Mouse (Mus musculus): ENCODE measurements around the gene Pnpla8. TPM values are rescaled to one million over a fixed set of nuclear protein-coding genes. Genes with fewer than 3 reads are reported as not detected.
"Not testable (repeated sequence)": the region's sequence is repeated elsewhere in the genome, so short reads cannot be mapped to it uniquely, and the experiment has no call there.

Pnpla8 gene
- total RNA-seq (2021): 10 to 100 TPM; 72.9 to 80.3 TPM

GRCm38 (mm10) chr12:44221070-44221469 lies at the start of gene Pnpla8:
TSS of gene Pnpla8 (plus strand) at chr12:44221370.
- not testable (repeated sequence) for DNase-seq

DNA sequence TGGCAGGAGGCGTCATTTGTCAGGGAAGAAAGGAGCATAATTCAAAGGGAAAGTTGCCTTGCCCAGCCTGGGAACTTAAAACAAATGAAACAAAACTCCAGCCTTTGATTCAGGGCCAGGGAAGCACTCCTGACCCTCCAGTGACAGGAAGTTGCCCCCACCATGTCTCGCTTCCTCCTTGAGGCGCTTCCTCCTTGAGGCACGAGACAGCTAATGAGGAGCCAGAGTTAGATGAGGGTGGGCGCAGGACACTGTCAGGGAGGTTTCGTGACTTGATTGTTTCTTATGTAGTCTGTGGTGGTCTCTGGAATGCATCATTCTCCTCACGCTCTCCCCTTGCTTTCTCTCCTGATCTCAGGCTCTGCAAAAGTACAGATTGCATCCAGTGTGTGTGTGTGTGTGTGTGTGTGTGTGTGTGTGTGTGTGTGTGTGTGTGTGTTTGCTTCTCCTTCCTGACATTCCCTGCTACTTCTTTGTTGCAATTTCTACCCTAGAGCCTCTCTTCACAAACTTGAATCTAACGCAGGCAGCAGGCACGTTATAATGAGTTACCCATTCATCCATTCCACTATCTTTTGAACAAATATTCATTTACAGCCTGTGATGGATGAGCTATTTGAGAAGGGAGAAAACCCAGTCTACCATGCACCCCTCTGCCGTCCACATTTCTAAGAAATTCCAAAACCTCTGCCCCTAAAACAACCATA lies 44.7 kb upstream of the Pnpla8 start:
- DNase-seq: no peak

DNA sequence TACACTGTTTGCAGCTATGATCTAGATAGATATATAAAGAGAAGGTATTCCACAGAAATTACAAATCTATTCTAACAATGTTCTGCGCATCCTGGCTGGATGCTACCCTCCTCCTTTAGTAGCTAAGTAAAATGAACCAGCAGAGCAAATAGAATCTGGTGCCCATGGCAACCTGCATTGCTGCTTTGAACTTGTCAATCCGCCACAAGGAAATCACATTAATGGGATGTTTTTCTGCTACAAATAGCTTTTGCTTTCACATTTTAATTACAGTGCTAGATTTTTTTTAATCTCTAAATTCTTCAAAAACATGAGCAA lies 44.2 kb upstream of the Pnpla8 start:
- no peak for DNase-seq

DNA sequence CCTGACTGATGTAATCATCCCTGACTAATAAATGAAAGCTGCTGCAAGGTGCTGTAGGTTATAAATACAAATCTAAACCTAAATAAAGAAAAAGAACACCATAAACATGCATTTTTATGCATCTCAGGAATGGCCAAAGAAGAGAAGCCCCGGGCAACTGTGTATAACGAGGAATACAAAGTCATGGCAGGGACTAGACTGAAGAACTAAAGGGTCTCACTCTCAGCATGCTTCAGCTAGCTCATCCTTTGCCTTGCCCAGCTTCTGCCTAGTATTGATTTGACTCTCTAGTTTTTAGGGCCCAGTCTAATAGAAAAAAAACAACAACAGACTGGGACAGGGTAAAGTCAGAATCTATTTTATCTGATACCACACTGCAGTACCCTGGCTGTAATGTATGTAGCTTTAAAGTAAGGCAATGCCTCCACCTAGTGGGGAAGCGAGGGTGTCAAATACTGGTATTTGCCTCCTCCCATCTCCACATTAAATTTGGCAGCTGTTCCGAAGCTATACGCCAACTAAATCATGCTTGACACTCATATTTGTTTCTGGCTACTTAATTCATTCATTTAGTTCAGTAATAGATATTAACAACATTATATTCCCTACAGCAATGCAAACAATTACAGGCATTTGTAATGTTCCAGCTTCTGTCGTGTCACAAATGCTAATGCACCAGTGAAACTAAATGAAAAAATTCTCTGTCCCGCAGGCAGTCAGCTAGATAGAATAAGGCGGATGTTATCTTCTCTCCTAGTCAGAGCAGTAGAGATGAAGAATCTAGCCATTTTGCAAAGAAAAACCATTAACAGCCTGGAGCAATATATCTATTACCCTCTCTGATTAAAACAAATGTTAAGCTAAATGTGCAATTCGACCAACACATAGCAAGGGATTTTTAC lies 39.8 kb upstream of the Pnpla8 start:
- peak; percentile 41 for DNase-seq

- no peak for DNase-seq
Observed at GRCm38 (mm10) chr12:44197873-44198525, 23.2 kb upstream of the Pnpla8 start.

DNA sequence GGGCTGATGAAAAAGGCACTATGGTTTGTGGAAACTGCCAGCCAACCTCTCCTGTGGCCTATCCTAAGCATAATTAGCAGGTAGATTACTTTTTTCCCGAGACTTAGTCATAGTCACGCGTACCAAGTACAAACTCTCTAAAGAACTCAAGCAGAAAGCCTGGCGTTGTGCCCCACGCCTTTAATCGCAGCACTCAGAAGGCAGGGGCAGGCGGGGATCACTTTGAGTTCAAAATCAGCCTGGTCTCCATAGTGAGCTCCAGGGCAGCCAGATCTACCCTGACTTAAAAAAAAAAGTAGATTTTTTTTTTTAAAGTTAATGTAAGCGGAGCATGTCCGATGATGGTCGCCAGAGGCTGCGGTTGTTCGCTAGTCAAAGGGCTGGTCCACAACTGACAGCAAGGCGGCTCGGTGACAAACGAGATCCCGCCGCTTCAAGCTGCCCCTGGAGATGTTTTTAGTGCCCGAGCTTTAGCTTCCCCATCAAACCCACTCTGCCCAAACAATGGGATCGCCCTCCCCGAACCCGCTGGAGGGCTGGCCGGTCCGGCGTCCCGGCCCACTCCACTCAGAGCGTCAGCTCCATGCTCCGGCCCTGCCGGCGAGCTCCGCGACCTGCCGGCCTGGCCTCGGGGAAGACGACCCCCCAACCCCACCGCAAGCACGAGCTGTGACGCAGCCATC lies 11.9 kb upstream of the Pnpla8 start:
- DNase-seq: peak; percentile 47

DNA sequence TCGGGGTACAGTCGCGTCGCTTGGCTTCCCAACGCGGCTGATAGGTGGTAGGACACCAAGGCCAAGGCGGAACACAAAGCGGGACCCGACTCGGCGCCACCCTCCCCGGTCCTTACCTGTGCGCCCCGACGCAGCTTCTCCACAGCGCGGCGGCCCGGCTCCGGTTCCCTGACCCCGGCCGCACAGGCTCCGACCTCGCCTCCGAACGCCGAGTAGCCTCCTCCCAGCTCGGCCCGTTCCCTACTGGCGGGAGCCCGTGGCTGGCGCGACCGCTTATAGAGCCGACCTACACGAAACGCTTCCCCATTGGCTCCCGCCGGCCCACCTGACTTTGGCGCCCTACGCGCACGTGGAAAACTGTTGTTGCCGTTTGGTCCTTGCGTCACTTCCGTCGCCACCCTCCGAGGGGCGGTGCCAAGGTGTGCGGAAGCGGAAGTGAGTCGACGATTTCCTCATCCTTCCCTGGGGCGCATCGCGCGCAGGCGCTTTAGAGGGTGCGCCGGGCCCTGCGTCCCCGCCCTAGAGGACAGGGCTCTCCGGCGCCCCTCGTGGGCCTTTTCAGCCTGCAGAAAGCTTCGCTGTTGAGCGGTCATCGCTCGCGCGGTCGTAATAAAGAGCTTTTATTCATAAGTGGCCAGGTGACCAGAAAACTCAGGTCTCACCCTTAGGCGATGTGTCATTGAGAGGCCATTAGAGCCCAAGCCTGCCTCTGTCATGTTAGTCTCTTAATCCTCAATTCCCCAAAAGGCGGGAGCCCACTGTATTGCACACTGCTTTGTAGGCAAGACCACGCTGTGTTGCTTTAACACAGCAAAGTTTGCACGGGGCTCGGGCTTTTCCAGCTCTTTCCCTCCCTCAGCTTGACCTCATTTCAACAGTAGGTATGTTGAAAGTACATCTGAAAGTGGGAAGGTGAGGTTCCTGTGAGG lies 11.1 kb upstream of the Pnpla8 start, which contains the start of gene Dnajb9:
Dnajb9 (minus strand) TSS at position 503 of the 929 bp plus-strand sequence.
- DNase-seq: peak; percentile 100

DNA sequence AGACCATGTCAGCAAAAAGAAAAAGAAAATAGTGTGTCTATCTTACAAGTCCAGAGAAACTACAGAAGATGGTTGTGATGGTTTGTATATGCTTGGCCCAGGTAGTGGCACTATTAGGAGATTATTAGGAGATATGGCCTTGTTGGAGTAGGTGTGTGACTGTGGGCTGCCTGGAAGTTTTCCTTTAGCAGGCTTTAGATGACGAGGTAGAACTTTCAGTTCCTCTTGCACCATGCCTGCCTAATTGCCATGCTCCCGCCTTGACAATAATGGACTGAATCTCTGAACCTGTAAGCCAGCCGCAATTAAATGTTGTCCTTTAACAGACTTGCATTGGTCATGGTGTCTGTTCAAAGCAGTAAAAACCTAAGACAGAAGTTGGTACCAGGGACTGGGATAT lies 9.6 kb upstream of the Pnpla8 start:
- DNase-seq: no peak

DNA sequence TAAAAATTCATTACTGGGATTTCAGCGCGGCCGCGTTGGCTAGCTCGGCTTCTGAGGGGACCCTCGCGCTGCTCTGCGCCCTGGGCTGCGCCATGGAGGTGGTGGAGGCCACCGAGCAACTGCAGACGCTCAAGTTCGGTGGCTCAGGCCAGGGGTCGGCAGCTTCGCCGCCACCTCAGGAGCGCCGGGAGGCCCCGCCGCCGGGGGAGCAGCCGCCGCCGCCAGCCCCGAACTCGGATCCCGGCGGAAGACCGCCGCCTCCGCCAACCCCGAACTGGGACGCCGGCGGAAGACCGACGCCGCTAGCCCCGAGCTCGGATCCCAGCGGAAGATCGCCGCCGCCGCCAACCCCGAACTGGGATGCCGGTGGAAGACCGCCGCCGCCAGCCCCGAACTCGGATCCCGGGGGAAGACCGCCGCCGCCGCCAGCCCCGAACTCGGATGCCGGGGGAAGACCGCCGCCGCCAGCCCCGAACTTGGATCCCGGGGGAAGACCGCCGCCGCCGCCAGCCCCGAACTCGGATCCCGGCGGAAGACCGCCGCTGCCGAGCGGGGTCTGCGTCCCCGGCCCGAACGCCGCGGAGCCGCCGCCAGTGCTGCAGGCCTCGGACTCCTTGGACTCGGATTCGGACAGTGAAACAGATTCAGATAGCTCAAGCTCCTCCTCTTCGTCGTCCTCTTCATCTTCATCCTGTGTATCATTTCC lies 634 bp downstream of the Pnpla8 start:
- peak; percentile 38 for DNase-seq

GRCm38 (mm10) chr12:44223044-44223443 lies 1.9 kb downstream of the Pnpla8 start:
- DNase-seq: no peak

- no peak for DNase-seq
Observed at GRCm38 (mm10) chr12:44224650-44225049, 3.5 kb downstream of the Pnpla8 start.

DNA sequence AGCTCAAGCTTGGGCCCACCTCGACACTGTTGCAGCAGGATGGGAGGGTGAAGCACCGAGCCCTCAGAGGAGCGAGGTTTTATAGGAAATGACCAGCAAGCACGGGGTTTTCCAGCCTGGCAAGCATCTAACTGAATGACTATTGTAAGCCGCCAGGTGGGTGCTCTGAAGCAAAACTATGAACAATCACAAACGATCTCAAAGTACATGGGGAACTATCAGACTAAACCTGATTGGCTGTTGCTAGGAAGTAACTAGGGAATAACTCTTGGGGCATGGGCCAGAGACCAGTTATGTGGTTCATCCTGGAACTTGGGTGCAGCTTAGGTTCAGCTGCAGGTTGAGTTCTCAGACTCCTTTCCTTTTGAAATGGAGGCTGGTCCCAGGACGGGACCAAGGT lies 19.9 kb downstream of the Pnpla8 start:
- no peak for DNase-seq

DNA sequence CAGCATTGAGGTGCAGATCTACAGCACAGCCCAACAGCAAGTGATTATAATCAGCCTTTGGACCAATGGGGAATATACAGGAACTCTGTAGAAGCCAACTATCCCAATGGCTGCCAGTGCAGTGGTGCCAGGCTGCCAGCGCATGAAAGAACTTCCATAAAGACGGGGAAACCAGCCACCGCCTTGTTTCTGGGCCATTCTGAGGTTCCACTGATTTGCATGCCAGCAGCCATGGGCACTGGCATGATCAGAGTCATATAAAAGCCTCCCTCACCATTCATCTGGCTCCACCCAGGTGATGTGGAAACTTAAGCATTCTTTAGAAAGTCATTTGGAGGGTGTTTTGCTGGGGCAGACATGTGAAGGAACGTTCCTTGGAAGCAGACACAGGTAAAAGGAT lies 21.2 kb downstream of the Pnpla8 start:
- no peak for DNase-seq

- no peak for DNase-seq
Observed at GRCm38 (mm10) chr12:44245739-44246138, 24.6 kb downstream of the Pnpla8 start.

- peak; percentile 16 for DNase-seq
Observed at GRCm38 (mm10) chr12:44248309-44248977, 27.3 kb downstream of the Pnpla8 start.

DNA sequence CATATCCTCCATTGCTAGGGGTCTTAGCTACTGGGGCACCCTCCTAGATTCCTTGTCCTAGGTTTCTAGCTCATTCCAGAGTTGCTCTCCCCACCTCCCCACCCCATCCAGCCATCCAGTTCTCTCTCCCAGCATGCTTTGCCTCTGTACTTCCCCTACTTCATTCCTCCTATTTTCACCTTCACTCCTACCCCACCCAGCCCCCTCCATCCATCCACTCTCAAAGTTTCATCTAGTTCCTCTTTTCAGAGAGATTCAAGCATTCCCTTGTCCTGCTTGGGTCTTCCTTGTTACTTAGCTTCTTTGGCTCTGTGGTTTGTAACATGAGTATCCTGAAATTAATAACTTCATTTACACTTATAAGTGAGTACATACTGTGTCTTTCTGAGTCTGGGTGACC lies 41.4 kb downstream of the Pnpla8 start:
- DNase-seq: no peak

DNA sequence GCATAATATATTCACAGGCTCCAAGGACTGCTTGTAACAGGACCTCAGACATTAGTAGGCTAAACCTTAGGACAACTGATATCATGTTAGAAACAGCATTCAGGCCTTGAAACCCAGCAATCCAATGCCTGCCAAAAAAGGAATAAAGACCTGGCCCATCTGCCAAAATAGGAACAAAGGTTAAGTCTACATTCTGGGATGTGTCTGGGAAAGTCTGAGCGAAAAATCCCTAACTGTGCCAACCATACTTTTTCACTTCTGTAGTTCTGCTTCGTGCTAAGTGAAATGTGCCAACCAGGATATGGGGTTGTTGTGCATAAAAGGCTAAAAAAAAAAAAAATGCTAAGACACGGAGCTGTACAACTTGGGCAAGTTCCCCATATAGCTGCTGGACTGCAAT lies 44.5 kb downstream of the Pnpla8 start:
- DNase-seq: no peak

- no peak for DNase-seq
Observed at GRCm38 (mm10) chr12:44267196-44267595, 46.0 kb downstream of the Pnpla8 start.

DNA sequence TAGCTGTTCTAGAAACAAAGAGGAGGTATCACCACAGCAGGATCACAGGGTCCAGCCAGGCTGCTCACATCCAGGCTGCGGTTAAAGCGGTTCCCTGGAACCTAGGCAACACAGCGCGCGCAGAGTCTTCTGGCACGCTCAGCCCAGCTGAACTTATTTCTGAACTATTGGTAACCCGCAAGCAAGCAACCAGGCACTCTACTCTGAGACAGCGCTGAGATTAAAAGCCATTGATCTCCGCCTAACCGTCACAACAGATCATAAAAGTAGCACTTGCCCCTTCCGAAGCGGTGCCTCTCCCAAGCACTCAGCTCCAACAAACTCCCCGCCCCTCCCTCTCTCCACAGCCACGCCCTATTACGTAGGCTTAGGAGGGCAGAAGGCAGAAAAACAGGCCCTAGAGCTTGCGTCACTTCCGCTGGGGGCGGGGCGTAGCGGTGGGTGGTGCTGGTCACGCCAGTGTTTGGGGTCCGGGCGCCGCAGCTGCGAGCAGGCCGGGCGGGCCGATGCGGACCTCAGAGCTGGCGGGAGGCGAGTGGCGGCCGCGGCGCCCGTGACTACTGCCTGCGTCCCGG lies 47.6 kb downstream of the Pnpla8 start:
- peak; percentile 100 for DNase-seq

- DNase-seq: peak; percentile 87
Observed at GRCm38 (mm10) chr12:44269311-44269831, 48.2 kb downstream of the Pnpla8 start.

Data from heart, postnatal 4 days (tissue).